Mouse (Mus musculus): ENCODE data around the gene Pygo2. TPM values are rescaled to one million over a fixed set of nuclear protein-coding genes. Genes with fewer than 3 reads are reported as not detected.

The Pygo2 gene
- total RNA-seq, 2 experiments from 2014 or later: 48.5 to 52.3 TPM

DNA sequence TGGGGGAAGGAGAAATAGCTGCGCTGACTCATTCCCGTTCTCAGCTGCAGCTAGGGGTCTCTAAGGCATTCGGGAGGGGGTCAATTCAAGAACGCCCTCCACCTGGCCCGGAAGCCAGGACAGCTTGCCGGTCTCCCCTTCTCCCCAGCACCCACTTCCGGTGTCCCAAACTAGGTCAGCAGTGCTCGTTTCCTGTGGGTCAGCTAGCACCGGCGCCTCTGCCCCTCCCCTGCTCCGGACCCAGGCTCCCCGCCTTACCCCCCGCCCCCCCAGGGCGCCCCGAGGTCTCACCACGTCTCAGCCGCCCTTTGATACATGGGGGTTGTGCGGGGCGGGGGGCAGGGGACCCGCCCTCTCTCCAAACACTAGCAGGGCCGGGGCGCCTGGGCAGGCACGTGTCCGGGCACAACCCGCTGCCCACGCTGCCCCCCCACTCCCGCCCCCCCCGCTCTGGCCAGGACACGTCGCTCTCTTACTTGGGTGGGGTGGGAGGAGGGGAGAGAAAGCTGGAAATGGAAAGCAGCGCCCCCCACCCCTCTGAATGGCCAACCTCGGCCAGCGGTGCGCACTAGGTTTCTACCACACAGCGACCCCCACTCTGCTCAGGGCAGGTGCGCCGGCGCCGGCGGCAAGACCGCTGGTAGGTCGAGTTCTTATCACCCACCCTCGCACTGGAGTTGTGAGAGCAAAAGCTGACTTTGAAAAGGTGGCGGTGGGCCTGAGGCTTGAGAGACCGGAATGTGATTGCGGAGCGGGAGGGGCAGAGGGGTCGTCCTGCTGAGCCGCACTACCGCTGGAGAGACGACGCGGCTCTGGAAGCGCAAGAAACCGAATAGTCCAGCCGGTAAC, 38.1 kb upstream of the Pygo2 start:
- DNase-seq (ENCODE audit: low spot score in 2 of 2): peak; percentile 42 to 48

DNA sequence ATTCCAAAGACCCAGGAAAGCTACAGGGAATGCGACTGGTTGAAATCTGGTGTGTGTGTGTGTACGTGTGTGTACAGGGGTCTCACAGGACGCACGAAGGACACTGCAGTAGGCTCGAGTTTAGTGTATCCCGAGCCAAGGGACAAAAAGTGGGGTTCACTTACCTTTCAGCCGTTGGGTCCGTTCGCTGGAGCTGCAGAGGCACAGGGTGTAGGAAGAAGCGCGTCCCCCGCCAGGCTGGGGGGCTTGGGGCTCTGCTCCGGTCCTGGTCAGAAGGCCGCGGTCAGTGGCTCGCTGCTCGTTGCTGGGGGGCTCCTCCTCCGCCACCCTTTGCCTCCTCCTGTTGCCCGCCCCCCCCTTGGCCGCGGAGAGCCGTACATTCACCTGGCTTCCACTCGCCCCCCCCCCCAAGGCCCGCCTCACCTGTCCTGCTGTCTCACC, 37.1 kb upstream of the Pygo2 start:
- peak in 1 of 2 experiments; percentile 45 for DNase-seq (ENCODE audit: low spot score in 2 of 2)

DNA sequence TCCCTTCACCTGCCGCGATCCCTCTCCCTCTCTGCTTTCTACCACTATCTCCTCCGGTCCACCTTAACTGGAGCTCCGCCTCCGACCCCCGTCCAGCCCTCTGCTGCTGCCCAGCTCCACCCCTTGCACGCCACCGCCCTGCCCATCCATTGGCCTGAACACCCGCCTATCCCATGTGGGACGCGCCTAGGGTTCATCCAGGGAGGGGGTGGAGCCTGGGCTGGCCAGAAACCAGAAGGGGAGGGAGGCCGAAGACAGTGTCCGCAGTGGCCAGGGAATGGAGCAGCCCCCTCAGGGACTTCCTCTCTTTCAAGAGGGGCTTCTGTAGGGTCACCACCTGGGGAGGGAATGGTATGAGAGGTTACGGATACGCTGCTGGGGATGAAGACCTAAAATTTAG, 36.4 kb upstream of the Pygo2 start:
- DNase-seq (ENCODE audit: low spot score in 2 of 2): peak; percentile 95 to 96

DNA sequence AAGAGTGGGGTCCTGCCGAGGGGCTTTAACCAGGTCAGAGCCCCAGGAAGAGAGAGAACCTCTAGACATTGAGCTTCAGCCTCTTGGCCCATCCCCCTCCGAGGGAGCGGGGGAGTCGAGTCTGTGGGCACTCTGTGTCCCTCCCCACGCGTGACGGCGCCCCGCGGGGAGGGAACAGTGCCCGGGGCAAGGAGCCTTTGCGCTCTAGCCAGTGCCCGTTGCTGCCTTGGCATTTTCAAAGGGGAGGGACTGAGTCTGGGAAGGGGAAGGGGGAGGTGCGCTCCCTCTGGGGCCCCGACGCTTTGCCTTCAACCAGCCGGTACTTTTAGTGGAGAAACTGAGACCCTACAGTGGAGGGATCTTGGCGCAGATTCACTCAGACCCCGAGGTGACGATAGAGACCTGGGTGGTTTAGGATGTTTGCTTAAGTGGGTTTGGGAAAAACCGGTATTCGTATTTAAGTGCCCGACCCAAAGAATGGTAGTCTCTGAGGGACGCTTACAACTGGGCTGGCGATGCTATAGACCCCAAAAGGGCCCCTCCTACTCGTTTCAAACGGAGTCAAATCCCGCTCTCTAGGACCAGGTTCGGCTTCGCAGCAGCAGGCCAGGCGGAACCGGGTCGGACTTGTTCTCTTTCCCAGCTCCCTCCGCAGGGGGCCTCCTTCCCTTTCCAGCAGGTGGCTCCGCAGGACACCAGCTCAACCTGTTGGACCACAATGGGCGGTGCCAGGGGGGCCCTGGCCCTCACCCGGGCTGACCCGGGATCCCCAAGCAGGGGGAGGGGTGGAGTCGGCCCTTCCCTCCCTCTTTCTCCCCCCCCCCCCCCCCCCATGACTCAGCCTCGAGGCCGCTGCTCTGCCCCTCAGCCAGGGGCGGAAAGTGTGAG, 35.8 kb upstream of the Pygo2 start, which contains the start of gene Zbtb7b:
Gene Zbtb7b, minus strand, starts transcription at position 771 of the 888 bp plus-strand sequence.
- DNase-seq (ENCODE audit: low spot score in 2 of 2): peak; percentile 69 to 76

DNA sequence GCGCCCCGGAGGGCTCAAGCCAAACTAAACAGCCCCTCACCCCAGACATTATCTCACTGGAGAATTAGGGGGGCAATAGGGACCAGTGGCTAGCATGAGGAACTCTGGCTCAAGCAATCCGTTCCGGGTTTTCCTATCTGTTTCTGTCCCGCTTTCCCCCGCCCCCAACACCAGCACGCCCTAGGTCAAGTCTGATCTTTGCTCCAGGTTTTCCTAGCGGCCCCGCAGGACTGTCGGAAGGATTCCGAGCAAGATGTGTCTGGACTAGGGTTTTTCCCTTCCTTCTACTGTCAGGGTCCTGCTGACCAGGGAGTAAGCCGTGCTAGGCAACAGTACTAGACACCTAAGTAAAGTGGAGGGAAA, 35.1 kb upstream of the Pygo2 start:
- peak; percentile 63 to 73 for DNase-seq (ENCODE audit: low spot score in 2 of 2)

DNA sequence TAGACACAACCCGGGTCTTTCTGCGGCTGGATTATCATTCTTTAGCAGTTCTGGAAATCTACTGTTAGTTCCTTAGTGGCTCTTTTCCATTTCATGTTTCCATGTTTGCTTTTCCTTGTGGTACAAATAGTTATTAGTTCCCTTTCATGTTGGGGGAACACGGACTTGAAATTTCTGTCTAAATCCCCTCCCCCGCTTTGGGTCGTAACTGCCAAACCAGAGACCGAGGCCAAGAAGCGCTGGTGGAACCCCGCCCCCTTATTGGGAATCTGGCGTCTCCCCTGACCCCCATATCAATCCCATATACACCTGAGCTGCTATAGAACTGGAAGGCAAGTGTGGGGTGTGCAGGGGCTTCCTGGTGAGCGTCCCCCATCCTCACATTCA, 34.6 kb upstream of the Pygo2 start:
- DNase-seq (ENCODE audit: low spot score in 2 of 2): no peak

DNA sequence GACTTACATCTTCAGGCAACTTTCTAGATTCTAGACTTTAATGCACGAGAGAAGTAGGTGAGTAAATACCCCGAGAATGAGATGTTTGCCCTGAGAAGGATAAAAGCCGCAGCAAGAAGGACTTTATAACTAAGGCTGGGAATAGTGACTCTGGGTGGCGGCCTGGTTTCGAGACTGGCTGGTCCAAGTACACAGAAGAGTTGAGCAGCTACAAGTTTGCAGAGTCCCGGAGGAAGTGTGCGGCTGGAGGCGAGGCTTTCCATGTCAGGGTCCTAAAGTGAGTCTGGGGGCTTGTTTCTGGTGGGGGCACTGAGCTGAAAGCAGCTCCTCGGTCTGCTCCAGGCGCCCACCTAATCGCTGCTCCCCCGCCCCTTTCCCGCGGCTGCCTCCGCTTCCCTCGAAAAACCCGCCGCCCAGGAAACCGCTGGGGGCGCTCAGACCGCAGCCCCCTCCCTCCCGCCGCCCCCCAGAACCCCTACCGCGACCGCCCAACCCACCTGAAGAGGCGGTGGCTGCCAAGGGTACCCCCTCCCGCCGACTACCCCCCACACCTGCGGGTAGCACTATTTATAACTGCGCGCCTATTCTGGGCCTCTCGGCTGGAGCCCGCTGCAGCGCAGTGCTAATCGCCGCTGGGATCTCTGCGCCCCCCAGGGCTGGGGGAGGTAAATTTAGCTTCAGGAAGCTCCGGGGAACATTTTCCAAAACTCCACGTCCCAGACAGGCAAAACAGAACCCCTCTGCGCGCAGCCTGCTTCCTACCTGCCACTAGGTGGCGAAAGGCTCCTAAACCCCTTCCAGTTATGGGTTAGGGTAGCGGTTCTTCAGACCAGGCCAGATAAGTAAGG, 34.0 kb upstream of the Pygo2 start:
- peak; percentile 65 to 69 for DNase-seq (ENCODE audit: low spot score in 2 of 2)

DNA sequence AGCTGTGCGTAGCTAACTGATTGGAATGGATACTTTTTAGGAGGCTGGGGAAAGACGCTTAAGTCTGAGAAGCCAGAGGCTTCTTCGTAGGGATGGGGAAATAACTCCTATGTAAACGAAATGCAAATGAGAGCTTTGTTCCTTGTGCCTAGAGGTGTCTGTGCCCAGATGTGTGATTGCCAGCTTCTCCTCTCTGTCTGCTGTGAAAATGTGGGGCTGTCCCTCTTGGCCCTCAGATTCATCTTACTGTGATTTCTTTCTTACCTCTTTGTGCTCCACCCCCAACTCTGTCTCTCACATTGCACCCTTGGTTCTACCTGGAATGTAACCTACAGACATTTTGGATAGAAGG, 33.4 kb upstream of the Pygo2 start:
- no peak for DNase-seq (ENCODE audit: low spot score in 2 of 2)

DNA sequence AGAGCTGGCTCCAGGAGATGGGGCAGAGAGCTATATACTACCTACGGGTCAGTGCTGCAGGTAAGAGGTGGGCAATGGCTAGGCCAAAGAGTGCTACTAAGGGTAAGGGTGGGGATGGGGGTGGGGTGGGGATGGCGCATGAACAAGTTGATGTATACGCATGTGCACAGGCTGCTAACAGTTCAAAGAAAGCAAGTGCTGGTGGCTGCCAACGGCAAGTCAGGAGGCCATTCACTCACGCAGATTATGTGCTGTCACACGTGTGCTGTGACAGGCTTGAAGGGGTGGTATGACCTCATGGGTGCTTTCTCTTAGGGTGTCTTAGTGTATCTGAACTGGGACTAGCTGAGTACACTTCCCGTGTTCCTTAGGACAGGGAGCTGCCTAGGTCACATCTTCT, 28.7 kb upstream of the Pygo2 start:
- DNase-seq (ENCODE audit: low spot score in 2 of 2): no peak

DNA sequence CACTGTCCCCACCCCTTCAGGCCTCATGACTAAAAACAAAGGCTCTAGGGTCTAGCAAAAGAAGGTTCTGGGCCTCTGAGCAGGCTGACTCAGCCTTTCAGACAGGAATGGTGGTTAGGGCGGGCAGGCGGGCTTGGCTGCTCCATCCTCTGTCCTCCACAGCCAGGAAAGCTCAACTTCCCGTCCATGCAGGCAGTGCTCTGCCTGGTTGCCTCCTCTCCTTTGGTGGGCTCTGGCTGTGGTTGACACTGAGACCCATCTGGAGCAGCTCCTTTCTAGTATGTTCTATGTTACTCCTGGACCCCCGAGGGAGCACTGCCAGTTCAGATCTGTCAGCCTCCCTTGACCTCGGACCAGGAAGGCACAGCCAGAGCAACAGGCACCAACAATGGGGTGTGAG, 27.3 kb upstream of the Pygo2 start, which contains the start of gene Lenep:
Gene Lenep, minus strand, starts transcription at position 101 of the 400 bp plus-strand sequence.
- DNase-seq (ENCODE audit: low spot score in 2 of 2): no peak

DNA sequence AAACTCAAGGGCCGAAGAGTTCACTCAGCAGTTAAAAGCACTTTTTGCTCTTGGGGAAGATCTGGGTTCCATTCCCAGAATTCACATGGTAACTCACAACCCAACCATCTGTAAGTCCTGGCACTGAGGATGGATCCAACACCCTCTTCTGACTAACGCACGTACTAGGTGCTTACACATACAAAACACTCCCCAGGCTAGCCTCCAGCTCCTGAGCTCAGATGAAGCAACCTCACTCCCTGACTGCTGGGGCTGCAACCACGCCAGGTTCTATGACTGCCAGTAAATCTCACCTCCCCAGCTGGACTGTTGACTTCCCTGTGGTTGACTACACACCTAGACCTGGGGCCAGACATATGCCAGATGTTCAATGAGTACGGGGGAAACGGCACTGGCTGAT, 23.1 kb upstream of the Pygo2 start:
- no peak for DNase-seq (ENCODE audit: low spot score in 2 of 2)

DNA sequence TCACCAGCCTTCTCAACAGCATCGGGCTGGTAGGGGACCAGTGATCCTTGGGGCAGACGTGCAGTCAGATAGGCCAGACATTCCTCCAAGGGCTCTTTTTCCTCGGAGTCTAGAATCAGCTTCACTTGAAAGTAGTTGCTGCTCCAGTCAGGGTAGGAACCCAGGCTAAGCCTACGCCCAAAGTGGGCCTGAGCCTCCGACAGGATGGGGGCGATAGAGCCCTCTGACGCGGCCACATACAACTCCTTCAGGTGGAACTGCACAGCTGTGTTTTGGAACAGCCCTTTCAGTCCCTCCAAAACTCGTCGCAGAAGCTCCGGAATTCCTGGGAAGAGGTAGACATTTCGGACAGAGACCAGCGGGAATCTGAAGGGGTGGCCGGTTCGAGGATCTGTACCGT, 21.6 kb upstream of the Pygo2 start:
- DNase-seq (ENCODE audit: low spot score in 2 of 2): no peak

DNA sequence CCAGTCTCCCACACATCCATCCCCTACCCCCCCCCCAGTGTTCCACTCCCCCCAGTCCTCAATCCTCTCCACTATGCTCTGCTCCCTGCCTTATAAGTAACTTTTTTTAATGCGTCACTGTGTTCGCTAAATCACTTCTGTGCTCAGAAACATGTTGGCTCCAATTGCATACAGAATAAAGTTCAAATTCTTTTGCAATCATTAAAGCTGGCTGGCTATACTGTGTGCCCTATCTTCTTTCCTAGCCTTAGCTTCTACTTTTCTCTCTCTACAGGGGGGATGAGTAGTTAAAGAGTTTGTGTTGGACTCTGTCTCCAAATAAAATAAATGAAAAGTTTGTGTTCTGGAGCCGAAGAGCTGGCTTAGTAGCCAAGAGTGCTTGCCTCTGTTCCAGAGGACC, 20.3 kb upstream of the Pygo2 start:
- no peak for DNase-seq (ENCODE audit: low spot score in 2 of 2)

DNA sequence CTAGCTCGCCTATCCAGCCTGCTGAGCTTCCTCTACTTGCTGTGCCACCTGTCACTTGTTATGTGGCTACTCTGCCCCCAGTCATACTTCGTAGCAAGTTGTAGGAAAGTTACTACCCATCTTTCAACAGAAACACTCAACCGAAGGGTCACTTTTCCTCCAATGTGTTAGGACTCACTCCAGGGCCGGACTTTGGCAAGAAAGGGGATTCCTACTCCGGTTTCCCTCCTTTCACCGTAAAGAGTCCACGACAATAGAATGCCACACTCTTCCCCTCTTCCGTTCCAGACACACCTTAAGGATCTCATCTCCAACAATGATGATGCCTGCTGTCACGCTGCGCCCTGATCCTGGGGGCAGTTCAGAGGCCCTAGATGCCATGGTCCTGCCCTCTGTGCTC, 19.1 kb upstream of the Pygo2 start:
- no peak for DNase-seq (ENCODE audit: low spot score in 2 of 2)

DNA sequence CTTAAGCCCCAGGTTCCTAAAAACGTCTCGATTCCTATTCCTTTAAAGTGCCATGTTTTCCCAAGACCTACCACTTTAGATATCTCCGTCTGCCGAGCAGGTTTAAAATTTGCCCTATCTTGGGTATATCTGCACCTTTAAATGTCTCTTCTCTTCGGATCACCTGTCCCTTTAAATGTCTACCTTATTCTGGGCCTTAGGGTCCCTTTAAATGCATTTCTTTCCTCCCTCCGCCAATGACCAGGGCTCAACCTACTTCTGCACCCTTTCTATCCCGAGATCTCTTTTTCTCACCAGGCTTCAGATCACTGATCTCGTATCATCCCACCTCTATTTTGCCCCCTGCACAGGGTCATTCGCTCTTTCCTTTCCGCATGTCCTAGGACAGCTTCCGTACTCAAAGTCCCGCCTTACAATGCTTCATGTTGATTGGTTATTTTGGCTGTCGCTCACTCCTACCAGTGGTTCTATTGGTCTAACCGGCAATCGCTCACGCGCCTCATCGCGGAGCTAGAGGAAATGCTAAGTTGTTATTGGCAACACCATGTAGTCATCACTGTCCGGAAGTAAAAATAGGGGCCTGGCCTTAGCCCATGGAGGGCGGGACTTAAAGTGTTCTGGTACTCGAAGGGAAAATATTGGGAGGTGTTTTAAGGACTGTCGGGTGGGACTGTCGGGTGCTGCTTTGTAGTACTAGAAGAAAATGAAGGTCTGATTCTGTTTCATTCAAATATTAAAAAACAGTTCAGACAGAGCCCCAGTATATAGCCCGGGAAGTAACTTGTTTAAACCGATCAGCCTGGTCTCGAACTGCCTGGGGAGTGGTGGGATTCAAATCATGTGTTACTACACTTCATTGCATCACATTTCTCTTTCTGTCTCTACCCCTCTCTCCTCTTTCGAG, 18.3 kb upstream of the Pygo2 start, which contains the start of gene Flad1:
Gene Flad1, minus strand, starts transcription at position 381 of the 904 bp plus-strand sequence.
- peak; percentile 100 for DNase-seq (ENCODE audit: low spot score in 2 of 2)

DNA sequence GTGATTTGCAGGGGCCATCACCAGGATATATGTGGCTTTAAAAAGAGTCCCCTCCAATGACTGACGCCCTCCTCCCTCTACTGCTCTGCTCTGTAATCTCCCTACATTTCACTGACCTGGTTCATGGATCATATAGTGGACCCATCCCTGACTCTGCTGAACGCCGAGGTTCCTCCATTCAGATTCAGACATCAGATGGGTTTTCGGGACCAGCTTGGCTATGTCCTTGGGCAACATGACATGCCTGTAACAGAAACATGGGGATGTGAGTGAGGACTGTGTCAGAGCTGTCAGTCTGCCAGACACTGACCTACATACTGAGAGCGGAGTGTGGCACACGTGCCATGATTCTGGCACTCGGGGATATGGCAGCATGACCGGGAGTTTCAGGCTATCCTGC, 13.9 kb upstream of the Pygo2 start:
- no peak for DNase-seq (ENCODE audit: low spot score in 2 of 2)

DNA sequence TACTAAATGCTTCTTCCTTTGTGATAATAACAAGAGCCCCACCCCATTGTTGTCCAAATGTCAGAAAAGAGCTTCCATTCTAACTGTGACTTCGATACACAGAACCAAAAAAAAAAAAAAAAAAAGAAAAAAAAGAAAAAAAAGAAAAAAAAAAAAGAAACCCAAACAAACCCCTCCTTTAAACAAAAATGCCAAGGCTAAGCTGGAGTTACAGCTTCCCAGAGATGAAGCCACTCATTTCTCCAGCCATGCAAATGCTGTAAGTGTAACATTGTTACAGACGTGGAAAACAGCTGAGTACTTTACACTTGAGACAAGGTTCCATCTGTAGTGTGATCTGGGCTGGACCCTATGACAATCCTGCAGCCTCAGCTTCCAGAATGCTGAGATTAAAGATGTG, 12.9 kb upstream of the Pygo2 start:
- DNase-seq (ENCODE audit: low spot score in 2 of 2): no peak

DNA sequence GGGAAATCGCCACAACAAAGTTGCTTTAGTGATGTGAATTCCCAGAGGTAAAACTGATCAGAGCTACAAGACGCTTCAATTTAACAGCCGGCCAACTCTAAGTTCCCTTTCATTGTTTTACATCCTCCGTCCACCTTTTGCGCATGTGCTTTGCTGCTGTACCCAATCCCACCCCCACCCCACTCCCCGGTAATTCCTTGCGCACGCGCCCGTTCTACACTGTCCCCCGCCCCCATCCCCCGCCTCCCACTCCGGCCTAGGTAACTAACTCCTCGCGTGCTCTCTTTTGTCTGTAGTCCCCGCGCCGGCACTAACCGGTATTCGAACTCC, 12.2 kb upstream of the Pygo2 start:
- no peak for DNase-seq (ENCODE audit: low spot score in 2 of 2)

DNA sequence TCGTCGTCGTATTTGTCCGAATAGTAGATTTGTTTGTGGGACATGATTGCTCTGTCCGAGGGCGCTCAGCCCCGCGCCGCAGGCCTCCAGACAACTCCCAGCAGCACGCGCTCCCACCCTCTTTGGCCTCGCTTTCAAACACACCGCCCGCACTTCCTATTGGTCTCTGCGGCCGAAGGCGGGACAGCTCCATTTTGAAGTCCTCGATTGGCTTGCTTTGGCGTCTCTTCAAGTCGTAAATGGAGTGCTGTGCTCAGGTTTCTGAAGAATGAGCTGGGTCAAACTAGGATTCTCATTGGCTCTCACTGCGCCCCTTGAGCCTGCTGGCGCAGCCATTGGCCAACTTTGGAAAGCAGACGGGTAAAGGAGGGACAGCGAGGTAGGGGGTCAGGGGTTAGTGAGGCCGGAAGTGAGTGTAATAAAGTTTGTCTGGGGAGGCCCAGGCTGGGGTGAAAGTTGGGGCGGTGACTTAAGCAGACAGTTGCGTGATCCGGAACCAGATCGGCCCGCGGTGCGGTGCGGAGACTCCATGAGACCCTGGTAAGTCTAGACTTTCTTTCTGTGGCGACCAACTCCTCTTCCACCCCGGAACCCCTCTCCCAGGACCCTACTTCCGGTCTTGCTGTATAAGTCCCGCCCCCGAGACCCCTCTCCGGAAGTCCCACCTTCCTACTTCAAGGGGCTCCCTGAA, 11.7 kb upstream of the Pygo2 start, which contains the start of the genes Cks1b and Shc1:
Gene Cks1b, minus strand, starts transcription at position 214 of the 691 bp plus-strand sequence.
Gene Shc1, plus strand, starts transcription at position 274 of the 691 bp plus-strand sequence.
- DNase-seq (ENCODE audit: low spot score in 2 of 2): peak; percentile 90 to 92

Measured in layer of hippocampus, postnatal 10 days (tissue).